Mouse (Mus musculus): ENCODE measurements at regions not wholly inside any gene's neighbourhood (a gene's known extent, or its start where the extent isn't known, plus 50 kb on each side); places are given as distances from the start of the nearest gene placed in this dataset.

- no peak for TF ChIP-seq POLR2A (IDR thresholded peaks at IDR 0.05; ENCODE audit: low read depth, low read length)
- TF ChIP-seq CTCF (IDR thresholded peaks at IDR 0.05; ENCODE audit: borderline replicate concordance, insufficient read depth, low read length): no peak
Measured at GRCm38 (mm10) chr8:35188531-35188930, 577.1 kb upstream of the Gm19410 start.
